Mouse (Mus musculus): Measurements from ENCODE around the gene Acadl.

- no peak for TF ChIP-seq CTCF (IDR thresholded peaks at IDR 0.05; ENCODE audit: low read depth)
- TF ChIP-seq EP300 (IDR thresholded peaks at IDR 0.05; ENCODE audit: low read depth): no peak
Observed at GRCm38 (mm10) chr1:66814756-66815155, 48.3 kb downstream of the Acadl start.

All from heart, postnatal 0 days (tissue).